Mouse (Mus musculus): Measurements from ENCODE around the gene Ell2. TPM values are rescaled to one million over a fixed set of nuclear protein-coding genes. Genes with fewer than 3 reads are reported as not detected.
"Not testable (repeated sequence)": the region's sequence is repeated elsewhere in the genome, so short reads cannot be mapped to it uniquely, and the experiment has no call there.

Ell2 gene
- 10 to 100 TPM; 19.7 to 31.6 (median 27.0) TPM for total RNA-seq (2022)

GRCm38 (mm10) chr13:75706457-75706856 is at the start of gene Ell2:
Ell2 (plus strand) TSS chr13:75706757.
- no peak for DNase-seq (ENCODE audit: low spot score)

- DNase-seq (ENCODE audit: low spot score): no peak
Observed at GRCm38 (mm10) chr13:75685438-75685837, 21.1 kb upstream of the Ell2 start.

- no peak for DNase-seq (ENCODE audit: low spot score)
Observed at GRCm38 (mm10) chr13:75686995-75687394, 19.6 kb upstream of the Ell2 start.

- DNase-seq (ENCODE audit: low spot score): no peak
Observed at GRCm38 (mm10) chr13:75691625-75692024, 14.9 kb upstream of the Ell2 start.

- DNase-seq (ENCODE audit: low spot score): no peak
Observed at GRCm38 (mm10) chr13:75693081-75693480, 13.5 kb upstream of the Ell2 start.

- no peak for DNase-seq (ENCODE audit: low spot score)
Observed at GRCm38 (mm10) chr13:75702814-75703213, 3.7 kb upstream of the Ell2 start.

GRCm38 (mm10) chr13:75706882-75707816 is 592 bp downstream of the Ell2 start:
- DNase-seq (ENCODE audit: low spot score): peak; percentile 95

GRCm38 (mm10) chr13:75707821-75708636 is 1.5 kb downstream of the Ell2 start:
- DNase-seq (ENCODE audit: low spot score): peak; percentile 54

GRCm38 (mm10) chr13:75708637-75709002 is 2.1 kb downstream of the Ell2 start:
- DNase-seq (ENCODE audit: low spot score): no peak

- DNase-seq (ENCODE audit: low spot score): no peak
Observed at GRCm38 (mm10) chr13:75709026-75709778, 2.6 kb downstream of the Ell2 start.

GRCm38 (mm10) chr13:75710152-75710551 is 3.6 kb downstream of the Ell2 start:
- DNase-seq (ENCODE audit: low spot score): no peak

GRCm38 (mm10) chr13:75711517-75711916 is 5.0 kb downstream of the Ell2 start:
- DNase-seq (ENCODE audit: low spot score): not testable (repeated sequence)

GRCm38 (mm10) chr13:75712544-75712943 is 6.0 kb downstream of the Ell2 start:
- not testable (repeated sequence) for DNase-seq (ENCODE audit: low spot score)

- DNase-seq (ENCODE audit: low spot score): no peak
Observed at GRCm38 (mm10) chr13:75714407-75714806, 7.8 kb downstream of the Ell2 start.

- no peak for DNase-seq (ENCODE audit: low spot score)
Observed at GRCm38 (mm10) chr13:75717638-75718302, 11.2 kb downstream of the Ell2 start.

- DNase-seq (ENCODE audit: low spot score): no peak
Observed at GRCm38 (mm10) chr13:75718376-75718775, 11.8 kb downstream of the Ell2 start.

GRCm38 (mm10) chr13:75719645-75720044 is 13.1 kb downstream of the Ell2 start:
- no peak for DNase-seq (ENCODE audit: low spot score)

GRCm38 (mm10) chr13:75726569-75727373 is 20.2 kb downstream of the Ell2 start:
- no peak for DNase-seq (ENCODE audit: low spot score)

GRCm38 (mm10) chr13:75727932-75728331 is 21.4 kb downstream of the Ell2 start:
- no peak for DNase-seq (ENCODE audit: low spot score)

- no peak for DNase-seq (ENCODE audit: low spot score)
Observed at GRCm38 (mm10) chr13:75729834-75730233, 23.3 kb downstream of the Ell2 start.
